Mouse (Mus musculus) midbrain, embryonic 10.5 days (tissue): ENCODE results near the gene Cfb. TPM values are rescaled to one million over a fixed set of nuclear protein-coding genes. Genes with fewer than 3 reads are reported as not detected.
"Not testable (repeated sequence)": the region's sequence is repeated elsewhere in the genome, so short reads cannot be mapped to it uniquely, and the experiment has no call there.

Experiments
- DNase-seq: peaks from one replicate; pipeline ENCODE4 v3.0.0-alpha.2; 2017; ENCODE audit warnings: low spot score
- H3K27ac ChIP-seq: fragments of 300-500 bp; sonication (generic); replicated peaks from 2 replicates; pipeline ENCODE4 v1.5.1; 2016; ENCODE audit warnings: mild to moderate bottlenecking
- H3K27me3 ChIP-seq: fragments of 300-500 bp; sonication (generic); 2 replicates; pipeline ENCODE4 v1.6.1; 2016; ENCODE audit warnings: low read depth, mild to moderate bottlenecking; ENCODE audit not compliant: poor library complexity, severe bottlenecking
- H3K36me3 ChIP-seq: fragments of 300-500 bp; sonication (generic); 2 replicates; pipeline ENCODE4 v1.6.1; 2016; ENCODE audit warnings: mild to moderate bottlenecking, moderate library complexity
- H3K4me1 ChIP-seq: fragments of 300-500 bp; sonication (generic); 2 replicates; pipeline ENCODE4 v1.6.1; 2016
- H3K4me3 ChIP-seq: fragments of 300-500 bp; sonication (generic); 2 replicates; pipeline ENCODE4 v1.5.1; 2016; ENCODE audit warnings: mild to moderate bottlenecking, moderate library complexity
- H3K9me3 ChIP-seq: fragments of 300-500 bp; sonication (generic); replicated peaks from 2 replicates; pipeline ENCODE4 v1.6.1; 2016; ENCODE audit warnings: mild to moderate bottlenecking
- WGBS: fragments of 180-500 bp; shearing (Covaris S2); methylation state at CpG from one replicate; pipeline ENCODE4 v1.1.7; 2016; 5-methylcytosine and 5-hydroxymethylcytosine counted together
- polyA plus RNA-seq: library from polyadenylated mRNA; unstranded; fragments of >200 nt; fragmentation: Nextera tagmentation; extraction: Ambion mirVana; gene quantifications from 2 replicates; pipeline ENCODE4 v1.2.1, GENCODE M21; 2016

The Cfb gene
- 1.8 and 2.8 TPM in 2 replicates for polyA plus RNA-seq

DNA sequence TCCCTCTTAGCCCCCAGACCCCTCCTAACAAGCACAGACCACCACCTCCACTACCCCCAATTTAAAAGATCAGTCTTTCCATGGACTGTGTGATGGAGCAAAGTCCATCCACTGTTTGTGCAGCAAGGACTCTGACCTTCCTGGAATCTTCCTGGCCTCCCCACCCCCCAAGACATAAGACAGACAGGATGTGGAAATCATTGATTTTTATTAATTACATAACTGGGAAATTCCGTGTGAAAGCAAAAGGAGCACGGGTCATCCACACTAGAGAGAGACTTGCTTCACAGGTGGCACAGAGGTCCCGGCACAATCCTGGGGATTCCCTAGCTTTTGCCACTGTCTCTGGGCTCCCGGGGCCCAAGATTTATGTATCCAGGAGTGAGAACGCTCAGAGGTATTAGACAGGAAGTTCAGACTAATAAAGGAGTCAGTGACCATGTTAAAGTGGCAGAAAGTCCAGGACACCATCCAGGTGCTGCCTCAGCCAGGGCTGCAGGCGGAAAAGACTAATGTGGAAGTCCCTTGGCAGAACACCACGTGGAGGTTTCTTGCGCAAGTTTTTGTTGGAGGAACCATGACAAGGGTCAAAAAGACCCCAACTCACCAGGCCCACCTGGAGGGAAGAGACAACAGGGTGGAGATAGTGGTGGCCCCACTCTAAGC lies at the start of gene Cfb:
Cfb (minus strand) TSS at position 103 of the 666 bp plus-strand sequence.
- WGBS: 75% methylated on average over 8 of the region's 8 CpGs
- DNase-seq: no peak
- H3K9me3 ChIP-seq: no peaks in the 10 kb centered on the region
- no peak within 1 kb of the TSS for H3K4me3 ChIP-seq
- H3K27ac ChIP-seq: no peak within 1 kb of the TSS
- peaks cover 6% of the 10 kb centered on the region for H3K36me3 ChIP-seq
- H3K4me1 ChIP-seq: peaks cover 5% of the 10 kb centered on the region
- no peaks in the 10 kb centered on the region for H3K27me3 ChIP-seq

DNA sequence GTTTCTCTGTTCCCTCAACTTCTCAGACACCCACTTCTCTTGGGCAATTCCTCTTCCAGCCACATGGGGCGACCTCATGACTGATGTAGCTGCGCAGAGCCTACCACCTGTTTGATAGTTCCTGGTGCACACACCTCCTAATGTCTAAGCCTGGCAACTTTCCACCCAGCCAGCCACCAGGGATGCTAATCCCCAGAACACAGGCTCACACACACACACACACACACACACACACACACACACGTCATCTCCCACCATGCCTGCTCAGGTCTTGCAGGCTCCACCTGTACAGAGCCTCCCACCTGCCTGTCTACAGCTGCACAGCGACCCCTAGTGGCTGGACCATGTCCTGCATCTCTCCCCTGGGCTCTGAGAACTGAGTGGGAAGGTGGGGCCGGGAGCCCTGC lies 49.6 kb upstream of the Cfb start:
- no peak overlapping the region for H3K27ac ChIP-seq
- no peak overlapping the region for H3K4me3 ChIP-seq
- no peaks in the 10 kb centered on the region for H3K9me3 ChIP-seq
- H3K36me3 ChIP-seq: peaks cover 75% of the 10 kb centered on the region
- H3K27me3 ChIP-seq: no peaks in the 10 kb centered on the region
- H3K4me1 ChIP-seq: peaks cover 17% of the 10 kb centered on the region
- 49% methylated on average over 5 of the region's 5 CpGs for WGBS
- DNase-seq: peak; percentile 67

DNA sequence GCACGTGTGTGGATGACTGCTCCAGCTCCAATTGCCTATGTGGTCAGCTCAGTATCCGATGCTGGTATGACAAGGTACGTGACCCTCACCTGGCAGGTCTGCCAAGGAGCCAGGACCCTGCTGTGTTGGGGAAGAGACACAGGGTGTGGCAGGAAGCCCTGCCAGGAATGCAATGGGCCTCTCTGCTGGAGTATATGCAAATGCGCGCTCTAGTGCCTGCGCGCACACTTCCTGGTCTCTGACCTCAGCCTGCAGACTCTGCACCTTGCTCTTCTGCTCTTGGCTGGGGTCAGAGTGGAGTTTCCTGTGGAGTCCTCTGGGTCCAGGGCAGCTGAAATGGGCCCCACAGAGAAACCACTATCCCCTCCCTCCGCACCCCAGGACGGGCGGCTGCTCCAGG lies 48.7 kb upstream of the Cfb start:
- Histone ChIP-seq H3K27ac (no peak overlapping the region), H3K27me3 (no peaks in the 10 kb centered on the region), H3K36me3 (peaks cover 84% of the 10 kb centered on the region), H3K4me1 (peaks cover 17% of the 10 kb centered on the region), H3K4me3 (no peak overlapping the region), H3K9me3 (no peaks in the 10 kb centered on the region)
- no peak for DNase-seq
- WGBS: 93% methylated on average over 10 of the region's 10 CpGs

DNA sequence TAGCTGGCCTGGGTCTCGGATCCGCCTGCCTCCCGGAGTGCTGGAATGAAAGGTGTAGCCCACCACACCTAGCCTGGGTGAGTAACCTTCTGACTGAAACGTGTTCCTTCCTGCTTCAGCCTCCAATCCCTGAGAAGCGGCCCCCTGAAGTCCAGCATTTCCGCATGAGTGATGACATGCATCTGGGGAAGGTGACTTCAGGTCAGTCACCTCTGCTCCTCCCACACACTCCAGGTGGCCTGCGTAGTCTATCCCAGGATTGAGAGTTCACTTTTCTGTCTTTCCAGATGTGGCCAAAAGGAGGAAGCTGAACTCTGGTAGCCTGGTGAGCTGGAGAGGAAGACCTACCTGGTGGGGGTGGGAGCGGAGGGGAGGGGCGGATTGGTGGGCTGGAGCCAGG lies 40.6 kb upstream of the Cfb start:
- no peak for DNase-seq
- Histone ChIP-seq H3K27ac (no peak overlapping the region), H3K4me3 (no peak overlapping the region), H3K9me3 (no peaks in the 10 kb centered on the region), H3K27me3 (no peaks in the 10 kb centered on the region), H3K4me1 (peaks cover 18% of the 10 kb centered on the region), H3K36me3 (peaks cover 74% of the 10 kb centered on the region)
- WGBS: 92% methylated on average over 9 of the region's 9 CpGs

DNA sequence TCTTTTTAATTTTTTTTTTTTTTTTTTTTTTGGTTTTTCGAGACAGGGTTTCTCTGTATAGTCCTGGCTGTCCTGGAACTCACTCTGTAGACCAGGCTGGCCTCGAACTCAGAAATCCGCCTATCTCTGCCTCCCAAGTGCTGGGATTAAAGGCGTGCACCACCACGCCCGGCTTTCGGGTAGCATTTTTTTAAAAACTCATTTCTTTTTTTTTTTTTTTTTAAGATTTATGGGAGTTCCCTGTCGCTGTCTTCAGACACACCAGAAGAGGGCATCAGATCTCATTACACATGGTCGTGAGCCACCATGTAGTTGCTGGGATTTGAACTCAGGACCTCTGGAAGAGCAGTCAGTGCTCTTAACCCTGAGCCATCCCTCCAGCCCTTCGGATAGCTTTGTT lies 39.6 kb upstream of the Cfb start:
- not testable (repeated sequence) for H3K27ac ChIP-seq, H3K4me3 ChIP-seq, DNase-seq, H3K27me3 ChIP-seq, H3K9me3 ChIP-seq
- Histone ChIP-seq H3K36me3 (peaks cover 65% of the 10 kb centered on the region), H3K4me1 (peaks cover 28% of the 10 kb centered on the region)
- WGBS: 92% methylated on average over 9 of the region's 10 CpGs

DNA sequence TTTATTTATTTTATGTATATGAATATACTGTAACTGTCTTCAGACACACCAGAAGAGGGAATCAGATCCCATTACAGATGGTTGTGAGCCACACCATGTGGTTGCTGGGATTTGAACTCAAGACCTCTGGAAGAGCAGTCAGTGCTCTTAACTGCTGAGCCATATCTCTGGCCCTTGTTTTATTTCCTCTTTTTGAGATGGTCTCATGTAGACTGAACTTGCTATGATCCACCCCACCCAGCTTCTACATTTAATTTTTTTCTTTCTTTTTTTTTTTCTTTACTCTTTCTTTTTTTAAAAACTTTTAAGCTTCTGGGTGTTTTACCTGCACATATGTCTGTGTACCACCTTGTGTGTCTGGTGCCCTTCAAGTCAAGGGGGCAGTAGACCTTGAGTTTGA lies 38.5 kb upstream of the Cfb start:
- H3K36me3 ChIP-seq: peaks cover 65% of the 10 kb centered on the region
- H3K4me3 ChIP-seq: peak overlapping the region; percentile 16
- DNase-seq, H3K9me3 ChIP-seq, H3K27ac ChIP-seq, H3K27me3 ChIP-seq: not testable (repeated sequence)
- H3K4me1 ChIP-seq: peaks cover 39% of the 10 kb centered on the region

DNA sequence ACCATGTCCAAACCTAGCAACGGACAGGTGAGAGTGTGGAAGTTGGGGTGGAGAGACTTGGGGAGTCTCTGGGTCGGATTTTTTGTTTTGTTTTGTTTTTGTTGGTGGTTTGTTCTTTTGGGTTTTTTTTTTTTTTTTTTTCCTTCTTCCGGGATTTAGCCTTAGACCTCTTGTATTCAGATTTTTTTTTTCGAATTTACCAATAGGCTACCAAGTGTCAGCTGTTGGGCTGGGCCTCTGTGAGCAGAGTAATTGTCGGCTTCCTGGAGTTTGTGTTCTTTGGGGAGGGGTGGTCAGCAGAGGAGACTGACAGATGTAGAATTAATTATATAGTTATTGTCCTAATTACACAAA lies 37.5 kb upstream of the Cfb start:
- peaks cover 7% of the 10 kb centered on the region; the same call in 1 of the 2 replicates for H3K9me3 ChIP-seq
- H3K36me3 ChIP-seq: peaks cover 60% of the 10 kb centered on the region
- 6% methylated on average over 5 of the region's 5 CpGs for WGBS
- H3K4me3 ChIP-seq: peak overlapping the region; percentile 100
- H3K27ac ChIP-seq: peak overlapping the region; percentile 99
- DNase-seq: no peak
- peaks cover 49% of the 10 kb centered on the region for H3K4me1 ChIP-seq
- no peaks in the 10 kb centered on the region for H3K27me3 ChIP-seq

DNA sequence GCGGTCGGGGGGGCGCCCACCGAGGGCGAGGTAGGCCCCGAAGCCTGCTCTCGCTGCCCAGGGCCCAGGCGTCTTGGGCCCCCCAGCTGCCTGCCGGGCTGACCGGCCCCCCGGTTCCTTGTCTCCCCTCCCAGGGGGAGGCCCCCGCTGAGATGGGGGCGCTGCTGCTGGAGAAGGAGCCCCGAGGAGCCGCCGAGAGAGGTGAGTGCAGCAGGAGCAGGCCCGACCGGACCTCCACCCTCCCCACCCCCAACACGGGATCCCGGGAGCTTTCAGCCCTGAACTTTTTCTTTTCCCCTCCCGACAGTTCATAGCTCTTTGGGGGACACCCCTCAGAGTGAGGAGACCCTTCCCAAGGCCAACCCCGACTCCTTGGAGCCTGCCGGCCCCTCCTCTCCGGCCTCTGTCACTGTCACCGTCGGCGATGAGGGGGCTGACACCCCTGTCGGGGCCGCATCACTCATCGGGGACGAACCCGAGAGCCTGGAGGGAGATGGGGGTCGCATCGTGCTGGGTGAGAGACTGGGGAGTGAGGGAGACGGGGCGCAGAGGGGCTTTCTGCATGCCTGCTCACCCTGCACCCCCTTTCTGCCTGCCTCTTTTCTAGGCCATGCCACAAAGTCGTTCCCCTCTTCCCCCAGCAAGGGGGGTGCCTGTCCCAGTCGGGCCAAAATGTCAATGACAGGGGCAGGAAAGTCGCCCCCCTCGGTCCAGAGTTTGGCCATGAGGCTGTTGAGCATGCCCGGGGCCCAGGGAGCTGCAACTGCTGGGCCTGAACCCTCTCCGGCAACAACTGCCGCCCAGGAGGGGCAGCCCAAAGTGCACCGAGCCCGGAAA lies 37.0 kb upstream of the Cfb start:
- Histone ChIP-seq H3K36me3 (peaks cover 54% of the 10 kb centered on the region), H3K27me3 (no peaks in the 10 kb centered on the region), H3K27ac (peak overlapping the region; percentile 99), H3K4me1 (peaks cover 53% of the 10 kb centered on the region), H3K4me3 (peak overlapping the region; percentile 100), H3K9me3 (peaks cover 7% of the 10 kb centered on the region; the same call in 1 of the 2 replicates)
- DNase-seq: peak; percentile 69
- WGBS: under 1% methylated on average over 45 of the region's 45 CpGs

DNA sequence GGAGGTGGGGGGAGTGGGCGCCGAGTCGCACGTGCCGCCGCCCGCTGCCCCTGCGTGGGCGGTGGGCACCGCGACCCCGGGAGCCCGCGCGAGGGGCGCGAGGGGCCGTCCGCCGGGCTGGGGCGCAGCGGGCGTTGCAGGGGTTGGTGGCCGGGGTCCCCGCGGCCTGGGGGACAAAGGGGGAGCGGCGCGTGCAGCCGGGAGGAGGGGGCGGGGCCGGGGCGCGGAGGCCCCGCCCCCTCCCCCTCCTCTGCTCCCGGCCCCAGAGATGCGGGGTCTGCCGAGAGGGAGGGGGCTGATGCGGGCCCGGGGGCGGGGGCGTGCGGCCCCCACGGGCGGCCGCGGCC lies 36.4 kb upstream of the Cfb start:
- peak overlapping the region; percentile 100 for H3K4me3 ChIP-seq
- H3K4me1 ChIP-seq: peaks cover 59% of the 10 kb centered on the region
- no peak for DNase-seq
- peaks cover 49% of the 10 kb centered on the region for H3K36me3 ChIP-seq
- H3K27ac ChIP-seq: peak overlapping the region; percentile 99
- H3K9me3 ChIP-seq: peaks cover 7% of the 10 kb centered on the region; the same call in 1 of the 2 replicates
- H3K27me3 ChIP-seq: no peaks in the 10 kb centered on the region
- 0% methylated on average over 24 of the region's 47 CpGs for WGBS

DNA sequence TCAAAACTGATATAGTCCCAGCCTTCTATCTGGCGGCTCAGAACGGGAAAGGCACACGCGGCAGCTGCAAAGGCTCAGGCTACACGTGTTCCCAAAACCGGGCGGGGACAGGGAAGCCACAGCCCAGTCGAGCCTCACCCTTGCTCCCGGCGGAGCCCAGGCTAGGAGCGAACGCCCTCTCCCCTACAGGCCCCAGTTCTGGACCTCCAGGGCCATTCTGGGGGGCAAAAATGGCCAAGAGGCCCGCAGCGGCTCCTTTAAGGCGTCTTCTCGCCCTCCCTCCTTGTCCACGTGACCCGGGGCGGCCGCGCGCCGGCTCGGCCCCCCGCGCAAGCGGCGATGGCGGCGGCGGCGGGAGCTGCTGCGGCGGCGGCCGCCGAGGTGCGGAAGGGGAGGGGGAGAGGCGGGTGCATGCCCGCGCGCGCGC lies 35.9 kb upstream of the Cfb start, which contains the start of the genes C2 and Ehmt2:
C2 (minus strand) TSS at position 106 of the 427 bp plus-strand sequence.
Ehmt2 (plus strand) TSS at position 310 of the 427 bp plus-strand sequence.
- Histone ChIP-seq H3K27ac (peak within 1 kb of the TSS; percentile 99), H3K36me3 (peaks cover 43% of the 10 kb centered on the region), H3K9me3 (peaks cover 7% of the 10 kb centered on the region; the same call in 1 of the 2 replicates), H3K4me3 (peak within 1 kb of the TSS; percentile 100), H3K27me3 (no peaks in the 10 kb centered on the region), H3K4me1 (peaks cover 64% of the 10 kb centered on the region)
- peak; percentile 88 for DNase-seq
- 0% methylated on average over 15 of the region's 44 CpGs for WGBS

DNA sequence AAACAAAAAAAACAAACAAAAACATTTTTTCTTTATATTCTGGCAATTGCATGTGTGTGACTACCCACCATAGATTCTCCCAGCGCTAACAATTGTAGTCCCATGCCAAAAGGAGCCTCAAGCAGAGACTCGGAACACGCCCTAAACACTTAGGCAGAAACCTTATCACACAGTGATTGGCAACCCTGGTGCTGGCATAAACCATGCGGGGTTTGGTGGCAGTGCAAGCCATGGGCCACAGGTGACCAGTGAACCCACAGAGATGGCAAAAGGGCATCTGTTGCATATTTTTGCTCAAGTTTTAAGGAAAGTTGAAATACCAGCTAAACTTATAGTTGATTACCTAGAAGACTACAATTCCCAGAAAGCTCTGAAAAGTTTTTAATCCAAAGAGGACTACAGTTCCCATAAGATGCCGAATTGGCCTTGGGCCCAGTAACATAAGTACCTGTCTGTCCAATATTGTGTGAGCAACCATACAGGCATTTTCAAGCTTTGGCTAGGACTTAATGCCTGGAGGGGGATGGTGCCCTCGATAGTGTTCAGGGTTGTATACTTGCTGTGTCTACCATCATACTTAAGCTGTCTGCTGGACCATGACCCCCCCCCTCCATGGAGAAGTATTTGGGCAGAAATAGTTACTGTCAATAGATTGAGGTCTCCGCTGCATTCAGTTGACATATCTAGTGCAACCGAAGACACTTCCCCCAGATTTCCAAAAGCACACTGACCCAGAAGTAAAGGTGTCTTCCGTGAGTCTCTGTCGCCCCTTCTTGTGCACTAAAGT lies 35.2 kb upstream of the Cfb start:
- DNase-seq: no peak
- Histone ChIP-seq H3K9me3 (peaks cover 7% of the 10 kb centered on the region; the same call in 1 of the 2 replicates), H3K27ac (peak overlapping the region; percentile 99), H3K27me3 (no peaks in the 10 kb centered on the region), H3K4me1 (peaks cover 67% of the 10 kb centered on the region), H3K36me3 (peaks cover 37% of the 10 kb centered on the region), H3K4me3 (peak overlapping the region; percentile 100)
- 27% methylated on average over 10 of the region's 10 CpGs for WGBS

DNA sequence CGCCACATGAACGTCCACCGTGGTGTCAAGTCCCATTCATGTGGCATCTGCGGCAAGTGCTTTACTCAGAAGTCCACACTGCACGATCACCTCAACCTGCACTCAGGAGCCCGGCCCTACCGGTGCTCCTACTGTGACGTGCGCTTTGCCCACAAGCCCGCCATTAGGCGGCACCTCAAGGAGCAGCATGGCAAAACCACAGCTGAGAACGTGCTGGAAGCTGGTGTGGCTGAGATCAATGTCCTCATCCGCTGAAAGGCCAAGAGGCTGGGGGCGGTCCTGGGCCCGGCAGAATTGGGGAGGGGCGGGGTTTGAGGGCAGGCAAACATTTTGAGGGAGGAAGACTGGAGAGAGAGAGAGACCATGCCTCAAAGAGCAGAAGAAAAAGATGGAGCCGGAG lies 34.0 kb upstream of the Cfb start:
- Histone ChIP-seq H3K9me3 (peaks cover 7% of the 10 kb centered on the region; the same call in 1 of the 2 replicates), H3K4me3 (peak overlapping the region; percentile 100), H3K27ac (peak overlapping the region; percentile 98), H3K4me1 (peaks cover 67% of the 10 kb centered on the region), H3K36me3 (peaks cover 27% of the 10 kb centered on the region), H3K27me3 (no peaks in the 10 kb centered on the region)
- no peak for DNase-seq
- WGBS: 87% methylated on average over 17 of the region's 17 CpGs
